Mouse (Mus musculus) midbrain, embryonic 11.5 days (tissue): ENCODE data around the gene Htra1. TPM values are rescaled to one million over a fixed set of nuclear protein-coding genes. Genes with fewer than 3 reads are reported as not detected.

ENCODE experiments used
- ATAC-seq: fragments of 200-750 bp; cut with Nextera tagmentation; 2 replicates; pipeline ENCODE4 v1.8.0; 2017; ENCODE audit warnings: moderate TSS enrichment, moderate library complexity; ENCODE audit not compliant: low FRiP score
- DNase-seq: peaks from one replicate; pipeline ENCODE4 v3.0.0; 2015; ENCODE audit warnings: low spot score; ENCODE audit errors: missing footprints
- H3K27ac ChIP-seq: fragments of 300-500 bp; sonication (generic); 2 replicates; pipeline ENCODE4 v1.5.1; 2014; ENCODE audit warnings: low read depth, low read length
- H3K27me3 ChIP-seq: fragments of 300-500 bp; sonication (generic); 2 replicates; pipeline ENCODE4 v1.6.1; 2014; ENCODE audit warnings: mild to moderate bottlenecking, low read length, moderate library complexity, mixed read lengths; ENCODE audit not compliant: control insufficient read depth, insufficient read depth
- H3K36me3 ChIP-seq: fragments of 300-500 bp; sonication (generic); 2 replicates; pipeline ENCODE4 v1.6.1; 2014; ENCODE audit warnings: mild to moderate bottlenecking, low read length, moderate library complexity, mixed read lengths; ENCODE audit not compliant: control insufficient read depth, insufficient read depth
- H3K4me1 ChIP-seq: fragments of 300-500 bp; sonication (generic); 2 replicates; pipeline ENCODE4 v1.6.1; 2014; ENCODE audit warnings: low read length; ENCODE audit not compliant: control insufficient read depth, insufficient read depth
- H3K4me2 ChIP-seq: fragments of 300-500 bp; sonication (generic); 2 replicates; pipeline ENCODE4 v1.6.1; 2014; ENCODE audit warnings: mild to moderate bottlenecking, moderate library complexity
- H3K4me3 ChIP-seq: fragments of 300-500 bp; sonication (generic); 2 replicates; pipeline ENCODE4 v1.5.1; 2014; ENCODE audit warnings: low read depth, low read length
- H3K9ac ChIP-seq: fragments of 300-500 bp; sonication (generic); 2 replicates; pipeline ENCODE4 v1.6.1; 2014; ENCODE audit warnings: low read length
- H3K9me3 ChIP-seq: fragments of 300-500 bp; sonication (generic); 2 replicates; pipeline ENCODE4 v1.6.1; 2016; ENCODE audit warnings: low read length; ENCODE audit not compliant: control insufficient read depth
- WGBS: fragments of 180-500 bp; shearing (Covaris S2); extraction: QIAGEN DNeasy Blood & Tissue Kit; methylation state at CpG from one replicate; pipeline ENCODE4 v1.1.7; 2014; 5-methylcytosine and 5-hydroxymethylcytosine counted together
- polyA plus RNA-seq: library from polyadenylated mRNA; unstranded; fragments of >200 nt; fragmentation: Nextera tagmentation; extraction: Ambion mirVana; gene quantifications from 2 replicates; pipeline ENCODE4 v1.2.1, GENCODE M21; 2014

Gene Htra1
- polyA plus RNA-seq: 2.7 and 3.5 TPM in 2 replicates

DNA sequence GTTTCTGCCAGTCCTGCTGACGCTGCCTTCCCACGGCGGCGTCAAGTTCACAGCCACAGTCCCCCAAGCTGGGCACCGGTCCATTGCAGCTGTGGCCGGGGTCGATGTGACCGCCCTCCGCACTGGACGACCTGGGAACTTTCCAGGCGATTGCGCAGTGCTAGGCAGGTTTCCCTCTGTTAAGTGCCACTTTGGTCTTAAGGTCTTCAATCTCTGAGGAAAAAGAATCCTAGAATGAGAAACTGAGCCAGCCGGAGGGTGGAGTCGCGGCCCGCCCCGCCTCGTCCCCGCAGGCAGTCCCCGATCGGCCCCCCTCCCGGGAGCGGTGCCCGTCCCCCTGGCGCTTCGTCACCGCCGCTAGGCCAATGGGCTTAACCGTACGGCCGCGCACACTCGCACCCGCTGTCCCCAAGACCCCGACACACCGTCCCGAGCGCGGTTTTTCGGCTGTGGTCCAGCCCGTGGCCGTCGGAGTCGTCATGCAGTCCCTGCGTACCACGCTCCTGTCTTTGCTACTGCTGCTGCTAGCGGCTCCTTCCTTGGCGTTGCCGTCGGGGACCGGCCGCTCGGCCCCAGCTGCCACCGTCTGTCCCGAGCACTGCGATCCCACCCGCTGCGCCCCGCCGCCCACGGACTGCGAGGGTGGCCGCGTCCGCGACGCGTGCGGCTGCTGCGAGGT, at the start of gene Htra1:
Gene Htra1, plus strand, starts transcription at position 319 of the 679 bp plus-strand sequence.
- Histone ChIP-seq H3K4me1 (peaks cover 7% of the 10 kb centered on the region; the same call in 1 of the 2 replicates), H3K9me3 (no peaks in the 10 kb centered on the region), H3K4me2 (peak within 1 kb of the TSS; percentile 54), H3K27me3 (peaks cover 50% of the 10 kb centered on the region), H3K27ac (no peak within 1 kb of the TSS), H3K36me3 (no peaks in the 10 kb centered on the region), H3K4me3 (peak within 1 kb of the TSS; percentile 45), H3K9ac (no peak within 1 kb of the TSS)
- WGBS: under 1% methylated on average over 70 of the region's 70 CpGs
- peak; percentile 94 for DNase-seq
- ATAC-seq: peak; percentile 88

DNA sequence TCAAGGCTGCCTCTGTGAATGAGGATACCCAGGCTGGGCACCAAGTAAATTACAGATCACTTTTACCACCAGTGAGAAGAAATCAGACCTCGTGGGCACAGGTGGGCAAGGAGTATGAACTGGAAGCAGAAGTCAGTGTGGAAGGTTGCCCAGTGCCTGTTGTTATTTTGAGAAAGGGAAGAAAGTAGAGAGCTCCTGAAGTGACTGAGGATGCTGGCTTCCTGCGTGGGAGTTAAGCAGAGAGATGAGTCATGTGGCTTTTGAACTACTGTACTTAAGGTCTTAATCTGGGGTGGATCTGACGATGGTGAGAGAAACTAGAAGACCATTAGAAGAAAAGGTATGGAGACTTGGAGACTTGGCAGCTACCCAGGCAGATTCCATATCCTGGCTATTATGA, 49.7 kb upstream of the Htra1 start:
- ATAC-seq: no peak
- 75% methylated on average over 3 of the region's 3 CpGs for WGBS

DNA sequence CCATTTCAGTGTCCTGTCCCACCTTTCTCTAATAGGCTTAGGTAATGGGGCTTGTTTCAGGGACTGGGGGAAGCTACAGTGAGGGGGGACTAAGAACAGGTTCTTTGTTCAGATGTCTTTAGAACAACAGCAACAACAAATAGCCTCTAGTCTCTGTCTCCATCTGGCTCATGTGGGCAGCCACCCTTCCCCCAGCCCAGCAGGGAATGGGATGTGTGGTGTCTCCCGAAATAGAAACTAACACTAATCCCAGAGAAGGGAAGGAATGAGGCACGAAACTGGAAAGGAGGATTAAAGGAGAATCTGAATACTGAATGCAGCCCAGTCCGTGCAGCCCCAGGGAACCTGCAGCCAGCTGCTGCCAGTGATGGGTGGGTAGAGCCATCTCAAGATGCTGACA, 48.0 kb upstream of the Htra1 start:
- H3K27ac ChIP-seq: 0 out of 2 replicates have a peak overlapping the region, but pooled peaks have one; percentile 9
- no peak overlapping the region for H3K4me2 ChIP-seq
- 9% methylated on average over 3 of the region's 3 CpGs for WGBS
- no peak for ATAC-seq
- peak; percentile 85 for DNase-seq
- no peaks in the 10 kb centered on the region for H3K27me3 ChIP-seq
- no peak overlapping the region for H3K9ac ChIP-seq
- H3K4me3 ChIP-seq: no peak overlapping the region
- H3K4me1 ChIP-seq: peaks cover 7% of the 10 kb centered on the region
- H3K36me3 ChIP-seq: no peaks in the 10 kb centered on the region; the same call in 1 of the 2 replicates
- no peaks in the 10 kb centered on the region for H3K9me3 ChIP-seq

More for the DNA sequence above, 49.7 kb upstream of the Htra1 start:
- DNase-seq: no peak
- H3K4me1 ChIP-seq: peaks cover 7% of the 10 kb centered on the region
- H3K4me3 ChIP-seq: no peak overlapping the region
- no peaks in the 10 kb centered on the region for H3K36me3 ChIP-seq
- no peak overlapping the region for H3K4me2 ChIP-seq
- no peak overlapping the region for H3K9ac ChIP-seq
- no peaks in the 10 kb centered on the region for H3K9me3 ChIP-seq
- no peak overlapping the region for H3K27ac ChIP-seq
- no peaks in the 10 kb centered on the region for H3K27me3 ChIP-seq

DNA sequence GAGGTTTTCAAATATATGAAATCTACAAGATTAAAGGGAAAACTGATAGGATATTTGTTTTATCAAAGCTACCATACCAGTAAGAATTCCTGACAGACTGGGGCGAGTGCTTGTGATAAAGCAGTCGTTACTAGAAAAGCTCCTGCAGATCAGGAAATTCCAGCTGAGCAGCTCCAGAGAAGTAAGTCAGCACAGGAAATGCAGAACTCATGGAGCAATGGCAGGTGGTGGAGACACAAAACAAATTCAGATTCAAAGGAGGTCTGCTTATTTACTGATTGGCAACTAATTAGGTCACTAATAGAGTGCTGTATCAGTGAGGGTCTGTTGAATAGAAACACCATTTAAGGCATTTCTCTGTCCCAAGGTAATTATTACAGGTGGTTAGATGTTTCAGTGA, 45.0 kb upstream of the Htra1 start:
- ATAC-seq: no peak
- H3K9me3 ChIP-seq: no peaks in the 10 kb centered on the region
- no peak overlapping the region for H3K27ac ChIP-seq
- H3K27me3 ChIP-seq: no peaks in the 10 kb centered on the region
- peaks cover 7% of the 10 kb centered on the region for H3K4me1 ChIP-seq
- no peak overlapping the region for H3K4me3 ChIP-seq
- no peak overlapping the region for H3K4me2 ChIP-seq
- H3K36me3 ChIP-seq: no peaks in the 10 kb centered on the region; the same call in 1 of the 2 replicates
- no peak overlapping the region for H3K9ac ChIP-seq
- DNase-seq: peak; percentile 31
- 47% methylated on average over 2 of the region's 2 CpGs for WGBS

DNA sequence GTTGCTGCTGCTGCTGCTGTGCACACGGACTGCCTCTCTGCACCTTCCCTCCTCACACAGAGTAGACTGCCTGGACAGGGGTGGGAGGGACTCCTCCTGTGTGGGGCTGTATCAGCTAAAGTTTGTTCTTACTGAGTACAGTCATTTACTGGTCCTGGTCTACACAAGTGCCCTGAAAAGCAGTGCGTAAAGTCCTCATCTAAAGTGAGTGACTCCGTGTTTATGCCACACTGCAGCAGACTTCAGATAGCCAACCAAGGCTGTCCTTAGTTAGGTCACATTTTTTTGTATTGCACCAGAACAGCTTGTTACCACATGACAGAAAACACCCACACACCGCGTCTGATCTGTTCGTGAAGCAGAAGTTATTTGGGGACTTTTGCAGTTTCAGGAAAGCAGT, 42.9 kb upstream of the Htra1 start:
- Histone ChIP-seq H3K27me3 (no peaks in the 10 kb centered on the region), H3K4me2 (no peak overlapping the region), H3K9me3 (no peaks in the 10 kb centered on the region), H3K9ac (no peak overlapping the region), H3K36me3 (no peaks in the 10 kb centered on the region; the same call in 1 of the 2 replicates), H3K4me1 (peaks cover 2% of the 10 kb centered on the region), H3K4me3 (no peak overlapping the region), H3K27ac (no peak overlapping the region)
- no peak for ATAC-seq
- 84% methylated on average over 6 of the region's 6 CpGs for WGBS
- peak; percentile 6 for DNase-seq

DNA sequence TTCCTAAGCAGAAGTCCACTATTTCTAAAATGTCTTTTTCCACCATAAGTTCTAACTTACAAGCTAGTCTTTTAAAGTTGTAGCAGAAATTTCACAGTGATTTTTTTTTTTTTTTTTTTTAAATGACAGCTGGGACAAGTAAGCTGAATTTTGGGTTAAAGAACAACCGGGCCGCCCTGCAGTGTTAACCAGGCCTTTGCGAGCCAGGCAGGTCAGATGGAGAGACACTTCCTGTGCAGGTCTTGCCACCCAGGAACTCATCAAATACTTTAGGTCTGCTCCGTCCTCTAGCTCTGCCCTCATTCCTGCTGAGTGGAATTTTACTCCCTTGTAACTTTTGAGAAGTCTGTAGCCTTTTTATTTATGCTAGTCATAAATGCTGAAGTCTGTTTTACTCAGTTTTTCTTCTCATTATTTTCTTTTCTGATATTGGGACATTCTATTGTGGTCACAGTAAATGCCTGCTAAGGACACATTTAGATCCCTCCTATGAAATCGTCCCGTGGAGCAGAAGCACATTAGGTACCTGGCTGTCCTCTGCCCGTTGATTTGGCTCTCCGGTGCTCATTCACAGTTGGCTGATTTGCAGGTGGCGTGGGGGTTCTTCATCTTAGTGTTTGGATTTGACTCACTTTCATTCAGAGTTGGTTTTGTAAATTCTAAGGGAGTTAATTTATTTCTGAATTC, 40.8 kb upstream of the Htra1 start:
- H3K4me2 ChIP-seq: no peak overlapping the region
- WGBS: 63% methylated on average over 9 of the region's 9 CpGs
- no peak overlapping the region for H3K9ac ChIP-seq
- H3K4me1 ChIP-seq: no peaks in the 10 kb centered on the region
- no peak for ATAC-seq
- no peak overlapping the region for H3K4me3 ChIP-seq
- no peaks in the 10 kb centered on the region for H3K27me3 ChIP-seq
- no peak overlapping the region for H3K27ac ChIP-seq
- no peaks in the 10 kb centered on the region; the same call in 1 of the 2 replicates for H3K36me3 ChIP-seq
- no peaks in the 10 kb centered on the region for H3K9me3 ChIP-seq
- DNase-seq: peak; percentile 78

DNA sequence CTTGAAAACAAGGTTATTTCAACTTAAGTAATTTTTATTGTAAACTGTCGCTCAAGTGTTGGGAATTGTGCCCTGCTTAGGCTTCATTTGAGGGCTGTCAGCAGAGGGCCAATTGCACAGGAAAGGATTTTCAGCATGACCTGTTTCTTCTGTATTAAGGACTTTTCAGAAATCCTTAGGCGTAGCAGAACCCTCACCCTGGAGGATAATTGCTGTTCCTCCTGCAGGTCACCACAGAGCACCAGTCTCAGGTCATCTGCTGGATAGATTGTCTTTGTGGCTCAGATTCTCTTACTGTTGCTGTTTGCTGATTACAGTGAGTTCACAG, 40.3 kb upstream of the Htra1 start:
- Histone ChIP-seq H3K4me2 (no peak overlapping the region), H3K9ac (no peak overlapping the region), H3K36me3 (no peaks in the 10 kb centered on the region; the same call in 1 of the 2 replicates), H3K4me1 (no peaks in the 10 kb centered on the region), H3K27ac (no peak overlapping the region), H3K9me3 (no peaks in the 10 kb centered on the region), H3K4me3 (no peak overlapping the region), H3K27me3 (no peaks in the 10 kb centered on the region)
- ATAC-seq (no peak), DNase-seq (peak; percentile 37)
- WGBS: 55% methylated on average over 2 of the region's 2 CpGs

DNA sequence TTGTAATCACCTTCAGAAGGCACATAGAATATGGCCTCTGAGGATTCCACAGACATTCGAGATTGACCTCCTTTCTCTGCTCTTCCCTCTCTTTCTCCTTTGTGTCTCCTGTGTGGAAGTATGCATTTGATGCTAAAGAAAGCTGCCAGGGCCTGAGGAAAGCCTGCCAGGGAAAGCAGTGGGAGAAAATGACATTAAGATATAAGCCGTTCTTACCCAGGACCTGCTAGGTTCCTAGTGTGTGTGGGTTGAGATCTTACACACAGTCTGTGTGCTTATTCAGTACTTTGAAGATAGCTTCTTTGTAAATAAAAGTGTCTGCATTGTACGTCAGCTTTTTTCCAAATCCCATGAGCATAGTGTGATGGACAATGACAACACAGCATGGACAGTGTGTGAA, 39.8 kb upstream of the Htra1 start:
- no peaks in the 10 kb centered on the region for H3K9me3 ChIP-seq
- ATAC-seq (no peak), DNase-seq (no peak)
- H3K4me1 ChIP-seq: no peaks in the 10 kb centered on the region
- H3K36me3 ChIP-seq: no peaks in the 10 kb centered on the region; the same call in 1 of the 2 replicates
- H3K27ac ChIP-seq: no peak overlapping the region
- no peak overlapping the region for H3K4me2 ChIP-seq
- no peaks in the 10 kb centered on the region for H3K27me3 ChIP-seq
- no peak overlapping the region for H3K9ac ChIP-seq
- H3K4me3 ChIP-seq: no peak overlapping the region
- WGBS: 73% methylated on average over 3 of the region's 3 CpGs

DNA sequence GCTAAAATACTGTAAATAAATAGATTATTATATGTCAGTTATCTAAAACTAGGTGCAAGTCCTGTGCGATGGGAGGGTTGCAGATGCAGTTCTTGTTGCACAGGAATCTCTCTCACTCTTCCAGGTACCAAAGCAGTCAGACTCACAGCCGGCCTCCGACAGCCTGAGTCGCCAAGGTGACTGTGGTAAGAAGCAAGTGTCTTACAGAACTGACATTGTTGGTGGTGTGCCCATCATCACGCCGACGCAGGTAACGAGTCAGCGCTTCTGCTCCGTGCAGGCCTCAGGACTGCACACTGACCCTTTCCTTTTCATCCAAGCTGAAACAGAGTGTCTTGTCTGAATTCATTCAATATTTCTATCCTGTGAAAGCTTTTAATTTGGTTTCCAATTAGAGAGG, 38.7 kb upstream of the Htra1 start:
- no peak overlapping the region for H3K27ac ChIP-seq
- WGBS: 94% methylated on average over 10 of the region's 10 CpGs
- no peaks in the 10 kb centered on the region for H3K27me3 ChIP-seq
- no peak overlapping the region for H3K9ac ChIP-seq
- no peak for ATAC-seq
- peak; percentile 59 for DNase-seq
- H3K4me1 ChIP-seq: no peaks in the 10 kb centered on the region
- H3K9me3 ChIP-seq: no peaks in the 10 kb centered on the region
- H3K4me2 ChIP-seq: no peak overlapping the region
- no peak overlapping the region for H3K4me3 ChIP-seq
- no peaks in the 10 kb centered on the region; the same call in 1 of the 2 replicates for H3K36me3 ChIP-seq
